Mouse (Mus musculus): ENCODE data around the gene Kctd7. TPM values are rescaled to one million over a fixed set of nuclear protein-coding genes. Genes with fewer than 3 reads are reported as not detected.
A peak's percentile ranks its signal among the peaks of the same experiment; 100 is the strongest.

The Kctd7 gene
- 4.9 and 5.0 TPM in 2 replicates for polyA plus RNA-seq (2014; fragmentation: Nextera tagmentation; extraction: Ambion mirVana)

- peak; percentile 97 for DNase-seq (ENCODE audit: low spot score)
Observed at GRCm38 (mm10) chr5:130144334-130145312, at the start of gene Kctd7. Gene Kctd7 (plus strand): TSS chr5:130144861.

GRCm38 (mm10) chr5:130096754-130097153, 47.9 kb upstream of the Kctd7 start:
- ATAC-seq (replicated peaks; ENCODE audit: insufficient number of reproducible peaks, low FRiP score, low TSS enrichment, low read depth) (no peak; the same call in 1 of the 2 replicates), DNase-seq (ENCODE audit: low spot score) (peak; percentile 32)
- H3K4me2 ChIP-seq (ENCODE audit: low read depth, low read length): no peak overlapping the region
- no peaks in the 10 kb centered on the region for H3K9me3 ChIP-seq (replicated peaks; ENCODE audit: control insufficient read depth, low read length)
- H3K27me3 ChIP-seq (ENCODE audit: control insufficient read depth, insufficient read depth, low read length): no peaks in the 10 kb centered on the region
- H3K27ac ChIP-seq (replicated peaks; ENCODE audit: low read depth, low read length): no peak overlapping the region
- H3K9ac ChIP-seq (replicated peaks; ENCODE audit: low read length): no peak overlapping the region
- H3K36me3 ChIP-seq (replicated peaks; ENCODE audit: control insufficient read depth, insufficient read depth, low read depth, low read length): no peaks in the 10 kb centered on the region
- no peaks in the 10 kb centered on the region for H3K4me1 ChIP-seq (ENCODE audit: control insufficient read depth, insufficient read depth, low read length)
- 64% methylated on average over 12 of the region's 12 CpGs for WGBS
- H3K4me3 ChIP-seq (ENCODE audit: low read depth, low read length): no peak overlapping the region

More at GRCm38 (mm10) chr5:130144334-130145312, at the start of gene Kctd7:
- H3K4me3 ChIP-seq (ENCODE audit: low read depth, low read length): peak within 1 kb of the TSS; percentile 59
- H3K4me1 ChIP-seq (ENCODE audit: control insufficient read depth, insufficient read depth, low read length): 0 out of 2 replicates have a peak, but pooled peaks cover 2% of the 10 kb centered on the region
- H3K36me3 ChIP-seq (replicated peaks; ENCODE audit: control insufficient read depth, insufficient read depth, low read depth, low read length): no peaks in the 10 kb centered on the region
- H3K27me3 ChIP-seq (ENCODE audit: control insufficient read depth, insufficient read depth, low read length): no peaks in the 10 kb centered on the region
- ATAC-seq (replicated peaks; ENCODE audit: insufficient number of reproducible peaks, low FRiP score, low TSS enrichment, low read depth): peak; percentile 96
- WGBS: under 1% methylated on average over 66 of the region's 66 CpGs
- H3K4me2 ChIP-seq (ENCODE audit: low read depth, low read length): peak within 1 kb of the TSS; percentile 94
- no peaks in the 10 kb centered on the region for H3K9me3 ChIP-seq (replicated peaks; ENCODE audit: control insufficient read depth, low read length)
- 0 out of 2 replicates have a peak within 1 kb of the TSS, but pooled peaks have one; percentile 3 for H3K27ac ChIP-seq (replicated peaks; ENCODE audit: low read depth, low read length)
- peak within 1 kb of the TSS; percentile 70 for H3K9ac ChIP-seq (replicated peaks; ENCODE audit: low read length)

- Histone ChIP-seq H3K36me3 (replicated peaks; ENCODE audit: control insufficient read depth, insufficient read depth, low read depth, low read length) (no peaks in the 10 kb centered on the region), H3K4me3 (ENCODE audit: low read depth, low read length) (no peak overlapping the region), H3K27me3 (ENCODE audit: control insufficient read depth, insufficient read depth, low read length) (no peaks in the 10 kb centered on the region), H3K9ac (replicated peaks; ENCODE audit: low read length) (no peak overlapping the region), H3K4me2 (ENCODE audit: low read depth, low read length) (no peak overlapping the region), H3K27ac (replicated peaks; ENCODE audit: low read depth, low read length) (no peak overlapping the region), H3K9me3 (replicated peaks; ENCODE audit: control insufficient read depth, low read length) (no peaks in the 10 kb centered on the region), H3K4me1 (ENCODE audit: control insufficient read depth, insufficient read depth, low read length) (no peaks in the 10 kb centered on the region)
- 92% methylated on average over 2 of the region's 2 CpGs for WGBS
- ATAC-seq (replicated peaks; ENCODE audit: insufficient number of reproducible peaks, low FRiP score, low TSS enrichment, low read depth): no peak
- DNase-seq (ENCODE audit: low spot score): no peak
Observed at GRCm38 (mm10) chr5:130097837-130098236, 46.8 kb upstream of the Kctd7 start.

GRCm38 (mm10) chr5:130101724-130102123, 42.9 kb upstream of the Kctd7 start:
- no peaks in the 10 kb centered on the region for H3K36me3 ChIP-seq (replicated peaks; ENCODE audit: control insufficient read depth, insufficient read depth, low read depth, low read length)
- no peaks in the 10 kb centered on the region for H3K9me3 ChIP-seq (replicated peaks; ENCODE audit: control insufficient read depth, low read length)
- H3K4me3 ChIP-seq (ENCODE audit: low read depth, low read length): no peak overlapping the region
- no peaks in the 10 kb centered on the region for H3K27me3 ChIP-seq (ENCODE audit: control insufficient read depth, insufficient read depth, low read length)
- ATAC-seq (replicated peaks; ENCODE audit: insufficient number of reproducible peaks, low FRiP score, low TSS enrichment, low read depth) (no peak), DNase-seq (ENCODE audit: low spot score) (no peak)
- no peak overlapping the region for H3K9ac ChIP-seq (replicated peaks; ENCODE audit: low read length)
- no peaks in the 10 kb centered on the region for H3K4me1 ChIP-seq (ENCODE audit: control insufficient read depth, insufficient read depth, low read length)
- no peak overlapping the region for H3K27ac ChIP-seq (replicated peaks; ENCODE audit: low read depth, low read length)
- no peak overlapping the region for H3K4me2 ChIP-seq (ENCODE audit: low read depth, low read length)
- WGBS: 94% methylated on average over 17 of the region's 17 CpGs

- H3K27me3 ChIP-seq (ENCODE audit: control insufficient read depth, insufficient read depth, low read length): no peaks in the 10 kb centered on the region
- no peak for ATAC-seq (replicated peaks; ENCODE audit: insufficient number of reproducible peaks, low FRiP score, low TSS enrichment, low read depth)
- DNase-seq (ENCODE audit: low spot score): no peak
- H3K4me3 ChIP-seq (ENCODE audit: low read depth, low read length): no peak overlapping the region
- 91% methylated on average over 3 of the region's 3 CpGs for WGBS
- no peaks in the 10 kb centered on the region for H3K36me3 ChIP-seq (replicated peaks; ENCODE audit: control insufficient read depth, insufficient read depth, low read depth, low read length)
- no peak overlapping the region for H3K27ac ChIP-seq (replicated peaks; ENCODE audit: low read depth, low read length)
- H3K4me1 ChIP-seq (ENCODE audit: control insufficient read depth, insufficient read depth, low read length): no peaks in the 10 kb centered on the region
- H3K9ac ChIP-seq (replicated peaks; ENCODE audit: low read length): no peak overlapping the region
- H3K9me3 ChIP-seq (replicated peaks; ENCODE audit: control insufficient read depth, low read length): no peaks in the 10 kb centered on the region
- no peak overlapping the region for H3K4me2 ChIP-seq (ENCODE audit: low read depth, low read length)
Observed at GRCm38 (mm10) chr5:130109348-130109747, 35.3 kb upstream of the Kctd7 start.

- 78% methylated on average over 12 of the region's 12 CpGs for WGBS
- no peak overlapping the region for H3K27ac ChIP-seq (replicated peaks; ENCODE audit: low read depth, low read length)
- H3K4me1 ChIP-seq (ENCODE audit: control insufficient read depth, insufficient read depth, low read length): no peaks in the 10 kb centered on the region
- H3K4me3 ChIP-seq (ENCODE audit: low read depth, low read length): no peak overlapping the region
- H3K9ac ChIP-seq (replicated peaks; ENCODE audit: low read length): no peak overlapping the region
- no peaks in the 10 kb centered on the region for H3K9me3 ChIP-seq (replicated peaks; ENCODE audit: control insufficient read depth, low read length)
- H3K27me3 ChIP-seq (ENCODE audit: control insufficient read depth, insufficient read depth, low read length): no peaks in the 10 kb centered on the region
- H3K36me3 ChIP-seq (replicated peaks; ENCODE audit: control insufficient read depth, insufficient read depth, low read depth, low read length): no peaks in the 10 kb centered on the region
- no peak for ATAC-seq (replicated peaks; ENCODE audit: insufficient number of reproducible peaks, low FRiP score, low TSS enrichment, low read depth)
- no peak for DNase-seq (ENCODE audit: low spot score)
- H3K4me2 ChIP-seq (ENCODE audit: low read depth, low read length): no peak overlapping the region
Observed at GRCm38 (mm10) chr5:130110632-130111464, 33.8 kb upstream of the Kctd7 start.

- Histone ChIP-seq H3K9ac (replicated peaks; ENCODE audit: low read length) (no peak overlapping the region), H3K27me3 (ENCODE audit: control insufficient read depth, insufficient read depth, low read length) (no peaks in the 10 kb centered on the region), H3K27ac (replicated peaks; ENCODE audit: low read depth, low read length) (no peak overlapping the region), H3K4me1 (ENCODE audit: control insufficient read depth, insufficient read depth, low read length) (no peaks in the 10 kb centered on the region), H3K9me3 (replicated peaks; ENCODE audit: control insufficient read depth, low read length) (no peaks in the 10 kb centered on the region), H3K36me3 (replicated peaks; ENCODE audit: control insufficient read depth, insufficient read depth, low read depth, low read length) (no peaks in the 10 kb centered on the region), H3K4me3 (ENCODE audit: low read depth, low read length) (no peak overlapping the region), H3K4me2 (ENCODE audit: low read depth, low read length) (no peak overlapping the region)
- ATAC-seq (replicated peaks; ENCODE audit: insufficient number of reproducible peaks, low FRiP score, low TSS enrichment, low read depth): no peak
- DNase-seq (ENCODE audit: low spot score): no peak
Observed at GRCm38 (mm10) chr5:130112653-130113052, 32.0 kb upstream of the Kctd7 start.
